Mouse (Mus musculus): ENCODE measurements at regions not wholly inside any gene's neighbourhood (a gene's known extent, or its start where the extent isn't known, plus 50 kb on each side); places are given as distances from the start of the nearest gene placed in this dataset.

GRCm38 (mm10) chr12:11630178-11630577, 174.3 kb downstream of the Rad51ap2 start:
- no peaks in the 10 kb centered on the region for H3K27me3 ChIP-seq (ENCODE audit: insufficient read depth, low read length)
- TF ChIP-seq CTCF (IDR thresholded peaks at IDR 0.05; ENCODE audit: low read depth), result no peak
- H3K36me3 ChIP-seq (ENCODE audit: insufficient read depth), result no peaks in the 10 kb centered on the region
- no peaks in the 10 kb centered on the region for H3K4me1 ChIP-seq (ENCODE audit: insufficient read depth)
- H3K27ac ChIP-seq (ENCODE audit: low read depth), result no peak overlapping the region
- H3K4me3 ChIP-seq (ENCODE audit: low read depth, low read length), result no peak overlapping the region
- 88% methylated on average over 1 of the region's 1 CpGs for WGBS
- no peak overlapping the region for H3K4me2 ChIP-seq
- DNase-seq, result no peak
- no peaks in the 10 kb centered on the region for H3K9me3 ChIP-seq (ENCODE audit: low read depth, low read length)
- no peak for ATAC-seq (ENCODE audit: insufficient read depth)
- no peak overlapping the region for H3K9ac ChIP-seq

DNA sequence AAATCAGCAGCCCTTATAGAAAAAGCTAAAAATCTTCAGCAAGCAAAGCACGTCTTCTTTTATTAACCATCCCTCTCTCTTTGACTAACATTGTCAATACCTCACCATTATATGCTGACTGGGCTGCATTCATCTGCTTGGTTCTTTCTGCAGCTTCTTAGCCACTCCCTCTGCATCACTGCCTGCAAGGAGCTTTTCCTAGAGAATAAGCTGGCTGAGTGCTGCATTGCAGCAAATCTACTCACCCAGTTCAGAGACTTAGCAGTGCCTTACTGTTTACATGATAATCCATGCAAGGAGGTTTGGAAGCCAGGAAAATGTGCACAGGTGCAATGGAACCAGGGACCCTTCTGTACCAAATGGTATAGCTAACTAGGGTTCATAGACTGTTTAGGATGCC, 175.9 kb downstream of the Rad51ap2 start:
- ATAC-seq (ENCODE audit: insufficient read depth), result no peak
- Histone ChIP-seq H3K9me3 (ENCODE audit: low read depth, low read length) (no peaks in the 10 kb centered on the region), H3K27ac (ENCODE audit: low read depth) (no peak overlapping the region), H3K4me1 (ENCODE audit: insufficient read depth) (no peaks in the 10 kb centered on the region), H3K4me3 (ENCODE audit: low read depth, low read length) (no peak overlapping the region), H3K36me3 (ENCODE audit: insufficient read depth) (no peaks in the 10 kb centered on the region), H3K9ac (no peak overlapping the region), H3K27me3 (ENCODE audit: insufficient read depth, low read length) (no peaks in the 10 kb centered on the region), H3K4me2 (no peak overlapping the region)
- no peak for DNase-seq
- no peak for TF ChIP-seq CTCF (IDR thresholded peaks at IDR 0.05; ENCODE audit: low read depth)
- WGBS, result 82% methylated on average over 1 of the region's 1 CpGs

- no peak for TF ChIP-seq CTCF (IDR thresholded peaks at IDR 0.05; ENCODE audit: low read depth)
- no peak overlapping the region for H3K4me3 ChIP-seq (ENCODE audit: low read depth, low read length)
- no peak overlapping the region for H3K9ac ChIP-seq
- ATAC-seq (ENCODE audit: insufficient read depth), result no peak
- no peaks in the 10 kb centered on the region for H3K27me3 ChIP-seq (ENCODE audit: insufficient read depth, low read length)
- H3K4me1 ChIP-seq (ENCODE audit: insufficient read depth), result no peaks in the 10 kb centered on the region
- 53% methylated on average over 3 of the region's 3 CpGs for WGBS
- H3K4me2 ChIP-seq, result no peak overlapping the region
- H3K27ac ChIP-seq (ENCODE audit: low read depth), result no peak overlapping the region
- H3K9me3 ChIP-seq (ENCODE audit: low read depth, low read length), result no peaks in the 10 kb centered on the region
- H3K36me3 ChIP-seq (ENCODE audit: insufficient read depth), result no peaks in the 10 kb centered on the region
- no peak for DNase-seq
Observed at GRCm38 (mm10) chr12:11673281-11673680, 217.4 kb downstream of the Rad51ap2 start.

- no peak for ATAC-seq (ENCODE audit: insufficient read depth)
- peaks cover 4% of the 10 kb centered on the region; the same call in 1 of the 2 replicates for H3K9me3 ChIP-seq (ENCODE audit: low read depth, low read length)
- no peak for TF ChIP-seq CTCF (IDR thresholded peaks at IDR 0.05; ENCODE audit: low read depth)
- H3K4me1 ChIP-seq (ENCODE audit: insufficient read depth), result no peaks in the 10 kb centered on the region
- H3K27me3 ChIP-seq (ENCODE audit: insufficient read depth, low read length), result no peaks in the 10 kb centered on the region
- H3K36me3 ChIP-seq (ENCODE audit: insufficient read depth), result no peaks in the 10 kb centered on the region
- H3K4me2 ChIP-seq, result no peak overlapping the region
- H3K9ac ChIP-seq, result no peak overlapping the region
- no peak overlapping the region for H3K27ac ChIP-seq (ENCODE audit: low read depth)
- H3K4me3 ChIP-seq (ENCODE audit: low read depth, low read length), result no peak overlapping the region
- WGBS, result 78% methylated on average over 3 of the region's 3 CpGs
- no peak for DNase-seq
Observed at GRCm38 (mm10) chr12:11694797-11695196, 238.9 kb downstream of the Rad51ap2 start.

DNA sequence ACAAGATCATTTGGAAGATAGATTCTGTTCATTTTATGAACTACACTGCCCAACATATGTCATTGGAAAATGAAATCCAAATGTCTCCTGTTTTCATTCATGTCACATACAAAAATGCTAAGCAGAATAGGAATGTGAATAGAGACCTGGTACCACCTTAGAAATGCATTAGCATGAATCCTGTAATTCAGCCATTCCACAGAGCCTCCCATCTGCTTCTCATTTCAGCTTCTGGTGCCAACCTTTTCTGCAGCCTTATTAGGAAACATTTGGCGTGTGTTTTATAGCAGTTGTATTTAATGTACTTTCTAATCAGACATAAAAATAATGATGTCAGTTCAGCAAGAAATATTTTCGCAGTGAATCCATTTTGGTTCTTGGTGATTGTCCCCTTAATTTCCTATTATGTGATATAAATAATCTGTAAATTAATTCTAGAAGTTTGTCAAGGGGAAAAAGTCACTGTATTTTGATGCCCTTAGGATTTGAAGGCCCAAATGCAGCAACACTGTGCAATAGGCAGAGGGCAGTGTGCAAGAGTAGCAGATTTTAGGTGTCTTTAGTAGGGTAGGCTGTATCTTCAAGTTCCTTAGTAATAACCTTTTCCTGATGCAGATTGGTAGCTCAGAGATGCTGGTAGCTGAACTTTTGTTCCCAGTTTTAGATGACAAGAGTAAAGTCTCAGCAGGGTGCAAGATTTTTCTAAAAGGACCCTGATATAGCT, 253.2 kb downstream of the Rad51ap2 start:
- H3K27ac ChIP-seq (ENCODE audit: low read depth), result no peak overlapping the region
- ATAC-seq (ENCODE audit: insufficient read depth) (no peak), DNase-seq (no peak)
- no peak overlapping the region for H3K4me3 ChIP-seq (ENCODE audit: low read depth, low read length)
- no peaks in the 10 kb centered on the region for H3K36me3 ChIP-seq (ENCODE audit: insufficient read depth)
- TF ChIP-seq CTCF (IDR thresholded peaks at IDR 0.05; ENCODE audit: low read depth), result no peak
- no peak overlapping the region for H3K9ac ChIP-seq
- no peaks in the 10 kb centered on the region for H3K27me3 ChIP-seq (ENCODE audit: insufficient read depth, low read length)
- H3K4me2 ChIP-seq, result no peak overlapping the region
- no peaks in the 10 kb centered on the region for H3K9me3 ChIP-seq (ENCODE audit: low read depth, low read length)
- H3K4me1 ChIP-seq (ENCODE audit: insufficient read depth), result no peaks in the 10 kb centered on the region
- WGBS, result 71% methylated on average over 2 of the region's 2 CpGs

DNA sequence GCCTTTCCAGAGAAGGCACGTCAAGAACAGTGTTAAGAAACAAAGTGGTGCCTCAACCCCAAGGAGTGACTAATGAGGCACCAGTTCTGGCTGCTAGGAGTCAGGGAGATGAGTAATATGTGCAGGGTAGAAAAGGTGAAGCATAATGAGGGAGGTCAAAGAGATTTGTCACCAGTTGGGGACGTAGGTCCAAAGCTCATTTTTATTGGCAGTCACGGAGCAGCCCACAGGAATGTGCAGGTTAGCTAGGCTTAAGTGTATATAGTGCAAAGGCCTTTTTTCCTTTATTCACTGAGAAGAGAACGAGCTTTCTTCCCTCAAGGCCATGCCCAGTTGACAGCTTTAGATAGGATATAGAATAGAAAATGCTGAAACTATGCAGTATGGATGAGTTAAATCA, 261.8 kb downstream of the Rad51ap2 start:
- Histone ChIP-seq H3K9ac (no peak overlapping the region), H3K4me2 (no peak overlapping the region), H3K27me3 (ENCODE audit: insufficient read depth, low read length) (no peaks in the 10 kb centered on the region), H3K4me1 (ENCODE audit: insufficient read depth) (no peaks in the 10 kb centered on the region), H3K27ac (ENCODE audit: low read depth) (no peak overlapping the region), H3K4me3 (ENCODE audit: low read depth, low read length) (no peak overlapping the region), H3K36me3 (ENCODE audit: insufficient read depth) (no peaks in the 10 kb centered on the region), H3K9me3 (ENCODE audit: low read depth, low read length) (no peaks in the 10 kb centered on the region)
- ATAC-seq (ENCODE audit: insufficient read depth) (no peak), DNase-seq (no peak)
- 56% methylated on average over 4 of the region's 4 CpGs for WGBS
- TF ChIP-seq CTCF (IDR thresholded peaks at IDR 0.05; ENCODE audit: low read depth), result no peak

DNA sequence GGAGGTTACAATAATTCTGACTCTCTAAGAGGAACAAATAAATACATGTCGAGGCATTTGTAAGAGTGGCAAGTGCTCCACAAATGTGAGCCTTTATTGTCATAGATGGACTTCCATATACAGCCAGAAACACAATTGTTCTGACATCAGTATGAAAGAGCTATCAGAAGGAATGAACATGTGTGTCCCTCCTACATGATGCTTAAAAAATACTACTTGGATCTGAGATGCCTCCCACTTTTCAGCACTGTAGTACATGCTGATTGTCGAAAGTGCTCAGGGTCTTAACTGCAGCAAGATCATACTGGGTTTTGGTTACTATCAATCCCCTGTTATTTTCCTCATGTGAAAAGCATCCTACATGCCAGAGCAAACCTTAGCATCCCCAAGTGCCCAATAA, 295.6 kb downstream of the Rad51ap2 start:
- no peak overlapping the region for H3K9ac ChIP-seq
- H3K27ac ChIP-seq (ENCODE audit: low read depth), result no peak overlapping the region
- H3K4me3 ChIP-seq (ENCODE audit: low read depth, low read length), result no peak overlapping the region
- TF ChIP-seq CTCF (IDR thresholded peaks at IDR 0.05; ENCODE audit: low read depth), result no peak
- WGBS, result 83% methylated on average over 2 of the region's 2 CpGs
- no peaks in the 10 kb centered on the region for H3K27me3 ChIP-seq (ENCODE audit: insufficient read depth, low read length)
- no peak overlapping the region for H3K4me2 ChIP-seq
- no peaks in the 10 kb centered on the region for H3K9me3 ChIP-seq (ENCODE audit: low read depth, low read length)
- H3K4me1 ChIP-seq (ENCODE audit: insufficient read depth), result no peaks in the 10 kb centered on the region
- H3K36me3 ChIP-seq (ENCODE audit: insufficient read depth), result no peaks in the 10 kb centered on the region
- no peak for DNase-seq
- ATAC-seq (ENCODE audit: insufficient read depth), result no peak
